Mouse (Mus musculus): ENCODE results near the gene Gns. TPM values are rescaled to one million over a fixed set of nuclear protein-coding genes. Genes with fewer than 3 reads are reported as not detected.

The Gns gene
- total RNA-seq, 2 experiments from 2014 or later: 159 to 213 TPM

- peak; percentile 36 to 65 for DNase-seq
Observed at GRCm38 (mm10) chr10:121429981-121430682, 65.2 kb downstream of the Gns start.

- no peak for DNase-seq
Observed at GRCm38 (mm10) chr10:121430764-121431540, 66.1 kb downstream of the Gns start.

- no peak for DNase-seq
Observed at GRCm38 (mm10) chr10:121432041-121432634, 67.2 kb downstream of the Gns start.

DNA sequence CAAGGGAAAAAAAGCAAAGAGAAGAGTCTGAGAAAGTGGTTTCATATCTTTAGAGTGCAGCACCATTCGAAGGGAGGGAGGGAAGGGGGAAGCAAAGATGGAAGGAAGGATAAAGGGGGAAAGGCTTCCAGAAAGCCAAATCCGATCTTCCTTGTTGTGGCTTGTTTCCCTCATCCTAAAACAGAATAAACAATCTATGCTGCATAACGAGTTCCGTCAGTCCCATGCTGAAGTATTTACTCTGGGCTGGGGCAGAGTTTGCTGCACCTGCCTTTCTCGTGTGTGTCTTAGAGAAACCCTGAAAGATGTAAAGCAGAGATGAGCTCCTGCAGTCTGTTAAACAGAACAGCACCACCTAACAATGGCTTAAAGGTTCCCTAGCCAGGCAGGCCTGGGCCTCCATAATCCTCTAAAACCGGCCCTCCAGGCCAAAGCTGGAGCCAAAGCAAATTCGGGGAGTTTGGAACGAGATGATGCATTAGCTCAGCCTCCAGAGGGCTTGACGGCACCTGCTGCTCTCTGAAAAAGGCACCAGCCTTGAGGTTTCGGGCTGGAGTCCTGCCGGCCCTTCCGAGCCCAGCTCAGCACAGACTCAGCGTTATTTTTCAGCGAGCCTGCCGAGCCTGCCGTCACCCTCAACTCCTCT, 67.9 kb downstream of the Gns start:
- peak; percentile 35 to 49 for DNase-seq

DNA sequence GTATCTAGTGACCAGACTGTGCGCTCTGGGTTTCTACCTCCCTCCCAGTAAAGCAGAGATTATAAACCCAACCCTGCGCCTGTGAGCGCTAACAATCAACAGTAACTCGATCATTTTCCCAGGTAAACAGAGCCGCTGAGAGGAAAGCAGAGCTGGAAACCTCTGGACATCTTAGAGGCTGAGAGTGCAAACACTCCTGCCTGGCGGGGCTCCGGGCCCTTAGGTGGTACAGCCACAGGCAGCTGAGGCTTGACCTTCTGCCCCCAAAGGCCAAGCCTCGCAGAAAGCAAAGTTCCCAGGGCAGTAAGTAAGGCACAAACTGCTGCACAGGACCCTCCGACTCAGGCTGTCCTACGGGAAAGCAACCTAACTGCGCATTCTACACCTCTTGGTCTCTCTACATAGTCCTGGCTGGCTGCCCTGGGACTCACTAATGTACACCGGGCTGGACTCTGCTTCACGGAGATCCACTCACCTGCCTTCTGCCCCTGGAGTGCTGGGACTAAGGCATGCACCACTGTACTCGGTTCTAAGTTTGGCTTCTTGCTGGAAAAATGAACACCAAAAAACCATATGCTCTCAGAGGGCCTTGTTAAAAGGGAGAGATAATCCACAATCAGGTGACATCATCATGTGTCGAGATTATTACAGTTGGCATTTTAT, 69.7 kb downstream of the Gns start:
- DNase-seq: no peak

GRCm38 (mm10) chr10:121435546-121436257, 70.8 kb downstream of the Gns start:
- peak; percentile 63 to 72 for DNase-seq

DNA sequence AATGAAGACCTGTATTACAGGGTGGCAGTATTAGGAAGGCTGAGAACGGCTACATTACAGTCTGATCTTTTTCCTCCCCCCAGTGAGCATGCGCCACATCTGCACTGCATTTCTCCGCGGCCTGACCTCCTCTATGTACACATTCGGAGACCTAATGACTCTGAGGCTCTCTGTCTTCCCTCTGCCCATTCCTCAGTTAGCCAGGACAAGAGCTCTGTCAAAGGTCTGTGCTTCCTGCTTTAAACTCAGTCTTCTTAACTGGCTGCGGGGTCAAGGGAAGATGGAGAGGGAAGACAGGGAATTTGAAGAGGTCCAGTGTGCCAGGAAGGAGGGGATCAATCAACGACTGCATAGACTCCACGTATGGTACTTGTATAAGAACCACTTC, 71.4 kb downstream of the Gns start:
- DNase-seq: no peak

DNA sequence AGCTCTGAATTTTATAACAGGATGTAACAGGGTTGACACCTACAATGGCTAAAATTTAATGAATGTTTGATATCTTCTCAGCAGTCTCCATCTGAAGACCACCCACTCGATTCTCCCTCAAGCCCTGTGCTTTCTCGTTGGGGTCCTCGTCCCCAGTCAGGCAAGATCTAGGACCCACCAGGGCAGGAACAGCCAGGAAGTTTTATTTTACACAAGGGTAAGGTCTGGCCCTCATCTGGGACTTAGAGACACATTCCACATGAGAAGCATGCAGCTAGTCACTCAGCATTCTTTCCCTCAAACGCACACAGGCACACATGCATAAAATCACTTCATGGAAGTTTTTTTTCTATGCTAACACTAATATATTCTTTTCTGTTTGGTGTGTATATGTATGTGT, 71.8 kb downstream of the Gns start:
- no peak for DNase-seq

GRCm38 (mm10) chr10:121438109-121438508, 73.2 kb downstream of the Gns start:
- no peak for DNase-seq

DNA sequence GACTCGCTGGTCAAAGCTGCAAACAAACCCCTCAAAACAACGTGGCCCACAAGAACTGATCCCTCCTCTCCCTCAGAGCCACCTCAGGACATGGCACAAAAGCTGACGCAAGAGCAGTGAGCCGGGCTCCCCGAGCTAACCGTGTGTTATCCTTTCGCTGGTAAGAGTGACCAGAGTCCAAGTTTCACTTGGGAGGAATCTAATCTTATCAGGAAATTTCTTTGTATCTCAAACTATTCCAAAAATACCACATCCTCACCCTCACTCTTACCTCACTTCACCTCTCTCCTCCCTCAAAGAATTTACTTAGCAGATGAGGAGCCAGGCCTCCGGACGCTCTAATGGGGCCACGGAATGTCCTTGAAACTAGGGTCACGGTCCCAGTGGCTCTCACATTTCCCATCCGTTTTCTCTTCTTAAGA, 74.4 kb downstream of the Gns start:
- no peak for DNase-seq

DNA sequence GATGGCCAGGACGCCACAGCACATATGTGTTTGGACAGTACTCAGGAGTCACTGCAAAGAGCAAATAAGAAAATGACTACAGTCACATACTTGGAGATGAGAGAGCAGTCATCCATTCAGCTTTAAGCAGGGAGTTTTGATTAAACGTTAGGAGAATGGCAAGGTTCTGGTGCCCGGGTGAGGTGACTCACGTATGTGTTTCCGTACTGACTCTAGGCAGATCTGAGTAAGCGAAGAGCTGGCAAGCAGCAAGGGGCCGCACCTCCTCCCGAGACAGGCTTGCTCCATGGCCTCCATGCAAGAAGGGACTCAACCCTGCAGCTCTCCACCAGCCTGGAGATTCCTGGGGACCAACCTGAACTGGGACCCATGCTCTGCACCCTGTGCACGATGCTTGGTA, 78.9 kb downstream of the Gns start:
- peak; percentile 71 to 80 for DNase-seq

- no peak for DNase-seq
Observed at GRCm38 (mm10) chr10:121444198-121444597, 79.3 kb downstream of the Gns start.

DNA sequence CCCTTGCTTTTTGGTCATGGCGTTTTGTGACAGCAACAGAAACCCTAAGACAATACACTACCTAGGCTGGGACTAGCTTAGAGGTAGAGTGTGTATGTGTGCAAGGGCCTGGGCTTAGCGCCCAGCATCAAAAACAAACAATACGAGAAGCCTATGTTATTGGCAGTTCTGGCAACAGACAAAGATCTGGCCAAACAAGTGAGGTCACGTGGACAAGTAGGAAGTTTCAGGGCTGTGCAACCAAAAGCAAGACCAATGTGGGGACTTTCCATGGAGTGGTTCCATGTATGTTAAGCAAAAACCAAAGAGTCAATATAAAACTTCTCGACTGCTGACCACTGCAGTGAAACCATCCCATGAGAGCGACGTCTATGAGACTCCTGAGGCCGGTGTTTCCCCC, 80.9 kb downstream of the Gns start:
- DNase-seq: no peak

Other genes with a start within 250 kb of the Gns start
- gene Tbc1d30, start 13.8 kb upstream of the Gns start, total RNA-seq (2021): 10 to 100 TPM in 1 of 2 experiments, 1 to 10 TPM in 1; 3.1 to 10.6 TPM
- 10 to 100 TPM; 37.5 to 38.2 TPM for gene Rassf3, start 111.3 kb downstream of the Gns start, total RNA-seq (2021)
- gene Tbk1, start 221.7 kb downstream of the Gns start, total RNA-seq (2021): 10 to 100 TPM; 40.2 to 42.6 TPM